Mouse (Mus musculus): ENCODE data around the gene Trpt1. TPM values are rescaled to one million over a fixed set of nuclear protein-coding genes. Genes with fewer than 3 reads are reported as not detected.

Trpt1 gene
- polyA plus RNA-seq, 2 experiments, result 12.0 to 15.1 TPM

- 0 out of 2 replicates have a peak, but pooled peaks have one; percentile 12 for TF ChIP-seq POLR2A (IDR thresholded peaks at IDR 0.05; ENCODE audit: borderline replicate concordance, extremely low read depth, insufficient read depth, insufficient read length)
- ATAC-seq (ENCODE audit: low FRiP score, low read depth) (peak; percentile 75), DNase-seq (ENCODE audit: low spot score) (peak; percentile 91)
- Histone ChIP-seq H3K4me2 (replicated peaks; ENCODE audit: low read depth, low read length, severe bottlenecking) (peak within 1 kb of the TSS; percentile 86), H3K27me3 (ENCODE audit: control insufficient read depth, insufficient read depth, low read length) (no peaks in the 10 kb centered on the region), H3K9ac (ENCODE audit: low read depth, low read length, severe bottlenecking) (peak within 1 kb of the TSS; percentile 69), H3K27ac (replicated peaks; ENCODE audit: low read depth, low read length) (peak within 1 kb of the TSS; percentile 87), H3K4me1 (ENCODE audit: control insufficient read depth, insufficient read depth, low read length) (peaks cover 23% of the 10 kb centered on the region), H3K36me3 (ENCODE audit: control insufficient read depth, insufficient read depth, low read length) (peaks cover 14% of the 10 kb centered on the region; the same call in 1 of the 2 replicates), H3K4me3 (replicated peaks; ENCODE audit: low read length) (peak within 1 kb of the TSS; percentile 67), H3K9me3 (ENCODE audit: control insufficient read depth, low read length) (no peaks in the 10 kb centered on the region)
- under 1% methylated on average over 42 of the region's 84 CpGs for WGBS
These were observed 21.4 kb upstream of the Trpt1 start, which contains the start of gene Ppp1r14b for GRCm38 (mm10) chr19:6974211-6975205. TSS of gene Ppp1r14b (plus strand) at chr19:6974968.

DNA sequence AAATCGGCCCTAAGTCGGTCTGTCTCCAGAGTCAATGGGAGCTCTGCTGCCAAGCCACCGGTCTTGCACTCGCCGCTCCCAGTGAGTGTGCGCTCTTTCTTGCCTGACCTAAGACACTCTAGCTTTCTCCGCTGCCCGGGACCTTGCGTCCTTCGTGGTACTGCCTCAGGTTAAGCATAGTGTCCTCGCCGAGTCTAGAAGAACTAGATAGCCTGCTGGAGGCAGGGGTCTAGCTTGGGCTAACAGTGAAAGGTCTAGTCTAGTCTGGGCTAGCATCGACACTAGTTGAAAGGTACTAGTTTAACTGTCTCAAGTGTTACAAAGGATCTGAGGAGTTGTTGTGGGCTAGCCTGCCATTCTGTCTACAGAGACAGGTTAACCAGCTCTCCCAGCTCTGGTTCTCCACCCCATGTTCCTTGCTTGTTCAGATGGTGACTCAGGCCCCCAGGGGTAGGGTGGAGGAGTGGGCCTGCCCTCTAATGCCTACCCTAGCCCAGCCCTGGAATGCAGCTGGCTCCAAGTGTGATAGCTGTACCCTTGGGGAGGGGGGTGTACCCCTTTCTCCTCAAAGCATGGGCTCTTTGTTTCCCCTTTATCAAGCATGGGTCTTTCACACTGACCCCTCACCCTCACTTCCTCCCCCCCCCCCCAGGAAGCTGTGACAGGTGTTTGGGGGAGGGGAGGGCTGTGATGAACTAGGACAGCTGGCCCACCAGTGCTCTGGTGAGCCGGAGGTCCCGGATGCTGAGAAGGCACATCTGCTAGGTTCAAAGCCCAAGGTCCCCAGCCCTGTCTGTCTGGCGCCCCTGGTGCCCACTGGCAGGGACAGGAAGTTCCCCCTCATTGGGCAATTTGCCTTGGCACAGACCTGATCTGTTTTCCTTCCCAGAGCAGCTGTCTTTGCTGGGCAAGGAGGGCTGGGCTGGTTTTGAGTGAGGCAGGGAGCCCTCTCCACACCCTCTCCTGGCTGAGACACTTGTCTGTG is 20.1 kb upstream of the Trpt1 start, which contains the start of gene Plcb3:
Gene Plcb3 (minus strand): TSS at position 934 of the 985 bp plus-strand sequence.
- H3K4me3 ChIP-seq (replicated peaks; ENCODE audit: low read length), result peak within 1 kb of the TSS; percentile 67
- ATAC-seq (ENCODE audit: low FRiP score, low read depth) (no peak), DNase-seq (ENCODE audit: low spot score) (peak; percentile 78)
- H3K9me3 ChIP-seq (ENCODE audit: control insufficient read depth, low read length), result no peaks in the 10 kb centered on the region
- peak within 1 kb of the TSS; percentile 69 for H3K9ac ChIP-seq (ENCODE audit: low read depth, low read length, severe bottlenecking)
- peak within 1 kb of the TSS; percentile 86 for H3K4me2 ChIP-seq (replicated peaks; ENCODE audit: low read depth, low read length, severe bottlenecking)
- peaks cover 14% of the 10 kb centered on the region; the same call in 1 of the 2 replicates for H3K36me3 ChIP-seq (ENCODE audit: control insufficient read depth, insufficient read depth, low read length)
- TF ChIP-seq POLR2A (IDR thresholded peaks at IDR 0.05; ENCODE audit: borderline replicate concordance, extremely low read depth, insufficient read depth, insufficient read length), result no peak
- H3K27ac ChIP-seq (replicated peaks; ENCODE audit: low read depth, low read length), result peak within 1 kb of the TSS; percentile 87
- peaks cover 15% of the 10 kb centered on the region for H3K4me1 ChIP-seq (ENCODE audit: control insufficient read depth, insufficient read depth, low read length)
- H3K27me3 ChIP-seq (ENCODE audit: control insufficient read depth, insufficient read depth, low read length), result no peaks in the 10 kb centered on the region
- WGBS, result 1% methylated on average over 16 of the region's 16 CpGs

- H3K4me1 ChIP-seq (ENCODE audit: control insufficient read depth, insufficient read depth, low read length), result peaks cover 21% of the 10 kb centered on the region
- H3K4me3 ChIP-seq (replicated peaks; ENCODE audit: low read length), result peak overlapping the region; percentile 69
- H3K9ac ChIP-seq (ENCODE audit: low read depth, low read length, severe bottlenecking), result no peak overlapping the region
- peaks cover 24% of the 10 kb centered on the region for H3K36me3 ChIP-seq (ENCODE audit: control insufficient read depth, insufficient read depth, low read length)
- peak overlapping the region; percentile 68; the same call in 1 of the 2 replicates for H3K4me2 ChIP-seq (replicated peaks; ENCODE audit: low read depth, low read length, severe bottlenecking)
- no peak for ATAC-seq (ENCODE audit: low FRiP score, low read depth)
- DNase-seq (ENCODE audit: low spot score), result no peak
- no peaks in the 10 kb centered on the region for H3K9me3 ChIP-seq (ENCODE audit: control insufficient read depth, low read length)
- no peaks in the 10 kb centered on the region for H3K27me3 ChIP-seq (ENCODE audit: control insufficient read depth, insufficient read depth, low read length)
- H3K27ac ChIP-seq (replicated peaks; ENCODE audit: low read depth, low read length), result no peak overlapping the region
- no peak for TF ChIP-seq POLR2A (IDR thresholded peaks at IDR 0.05; ENCODE audit: borderline replicate concordance, extremely low read depth, insufficient read depth, insufficient read length)
- 83% methylated on average over 13 of the region's 13 CpGs for WGBS
These were observed 17.9 kb upstream of the Trpt1 start for GRCm38 (mm10) chr19:6977759-6978638.

DNA sequence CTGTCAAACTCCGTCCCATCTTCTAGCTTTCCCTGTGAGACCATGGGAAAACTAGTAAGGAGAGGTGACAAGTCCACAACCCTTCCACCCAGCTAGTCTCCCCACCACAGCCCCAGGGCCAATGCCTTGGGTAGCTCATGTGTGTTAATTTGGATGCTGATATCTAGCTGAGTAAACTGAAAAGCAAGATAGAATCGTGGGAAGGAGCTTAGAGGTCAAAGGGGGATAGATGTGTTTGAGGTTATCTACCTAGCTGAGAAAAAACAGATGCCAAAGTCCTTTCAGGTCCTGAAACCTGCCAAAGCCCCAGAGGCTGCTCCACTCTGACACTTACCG is 17.3 kb upstream of the Trpt1 start:
- Histone ChIP-seq H3K9ac (ENCODE audit: low read depth, low read length, severe bottlenecking) (no peak overlapping the region), H3K36me3 (ENCODE audit: control insufficient read depth, insufficient read depth, low read length) (peaks cover 29% of the 10 kb centered on the region)

More for the DNA sequence above, 17.3 kb upstream of the Trpt1 start:
- no peaks in the 10 kb centered on the region for H3K27me3 ChIP-seq (ENCODE audit: control insufficient read depth, insufficient read depth, low read length)
- 41% methylated on average over 3 of the region's 3 CpGs for WGBS
- H3K9me3 ChIP-seq (ENCODE audit: control insufficient read depth, low read length), result no peaks in the 10 kb centered on the region
- DNase-seq (ENCODE audit: low spot score) (no peak), ATAC-seq (ENCODE audit: low FRiP score, low read depth) (no peak)
- peak overlapping the region; percentile 68 for H3K4me2 ChIP-seq (replicated peaks; ENCODE audit: low read depth, low read length, severe bottlenecking)
- H3K4me3 ChIP-seq (replicated peaks; ENCODE audit: low read length), result peak overlapping the region; percentile 69
- H3K27ac ChIP-seq (replicated peaks; ENCODE audit: low read depth, low read length), result no peak overlapping the region
- TF ChIP-seq POLR2A (IDR thresholded peaks at IDR 0.05; ENCODE audit: borderline replicate concordance, extremely low read depth, insufficient read depth, insufficient read length), result no peak
- peaks cover 21% of the 10 kb centered on the region for H3K4me1 ChIP-seq (ENCODE audit: control insufficient read depth, insufficient read depth, low read length)

All from limb, embryonic 14.5 days (tissue).